Mouse (Mus musculus) left cerebral cortex, postnatal 10 days (tissue): Measurements from ENCODE around the gene Islr2. TPM values are rescaled to one million over a fixed set of nuclear protein-coding genes. Genes with fewer than 3 reads are reported as not detected.

ENCODE experiments used
- DNase-seq, 2 experiments: peaks; one replicate each; pipeline ENCODE4 v3.0.0; 2021 to 2022; ENCODE audit warnings: low spot score in 2 of 2, mixed read lengths in 1 of 2; ENCODE audit errors: extremely low spot score in 1 of 2
- intact Hi-C: fragments of 180-260 bp; cut with DNase I; formaldehyde crosslinking; loops from one replicate; pipeline ENCODE4 v1.15.1; 2025
- microRNA-seq: library from miRNA; unstranded; fragments of <30 nt; microRNA quantifications from one replicate; pipeline ENCODE4 v1.2.0, GENCODE M21; 2022
- total RNA-seq, 2 experiments: library from RNA; stranded (reverse); gene quantifications; 2 replicates each; pipeline ENCODE4 v1.2.3; 2021

Islr2 gene
- total RNA-seq, 2 experiments from 2014 or later = 130 to 138 TPM

DNA sequence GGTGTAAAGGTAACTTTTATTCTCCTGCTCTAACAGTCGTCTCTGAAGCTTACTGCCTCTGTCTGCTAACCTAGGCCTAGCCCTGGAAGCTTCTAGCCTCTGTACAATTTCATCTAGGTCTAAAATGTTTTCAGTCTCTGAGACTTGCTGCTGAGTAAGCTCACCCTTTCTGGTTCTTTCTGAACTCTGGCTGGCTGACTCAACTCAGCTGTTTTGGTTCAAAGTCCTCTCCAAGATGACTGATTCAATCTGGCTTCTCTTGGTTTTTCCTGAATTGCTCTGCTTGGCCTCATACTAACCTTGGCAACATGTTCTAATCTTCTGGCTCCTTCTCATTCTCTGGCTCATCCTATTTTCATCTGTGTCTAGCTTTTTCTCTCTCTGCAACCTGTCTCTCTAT, 38.3 kb downstream of the Islr2 start:
- intact Hi-C loops = no loop called here
- no peak for DNase-seq

DNA sequence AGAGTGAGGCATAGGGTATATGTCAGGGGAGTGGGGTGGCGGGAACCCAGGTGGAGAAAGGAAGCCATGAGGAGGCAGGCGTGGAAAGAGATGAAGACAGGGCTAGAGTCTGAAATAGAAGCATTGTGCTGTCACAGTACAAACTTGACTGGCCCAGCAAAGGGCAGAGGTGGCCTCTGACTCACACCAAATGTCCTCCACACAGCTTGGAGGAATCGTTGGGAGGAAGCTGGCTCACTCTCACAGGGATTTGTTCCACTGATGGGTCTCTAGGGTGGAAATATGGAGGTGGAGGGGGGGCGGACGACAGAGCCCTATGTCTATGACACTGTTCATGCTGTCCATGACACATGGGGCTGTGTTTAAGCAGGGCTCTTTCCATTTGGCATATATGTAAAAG, 41.0 kb downstream of the Islr2 start:
- no peak for DNase-seq
- intact Hi-C loops = no loop called here

DNA sequence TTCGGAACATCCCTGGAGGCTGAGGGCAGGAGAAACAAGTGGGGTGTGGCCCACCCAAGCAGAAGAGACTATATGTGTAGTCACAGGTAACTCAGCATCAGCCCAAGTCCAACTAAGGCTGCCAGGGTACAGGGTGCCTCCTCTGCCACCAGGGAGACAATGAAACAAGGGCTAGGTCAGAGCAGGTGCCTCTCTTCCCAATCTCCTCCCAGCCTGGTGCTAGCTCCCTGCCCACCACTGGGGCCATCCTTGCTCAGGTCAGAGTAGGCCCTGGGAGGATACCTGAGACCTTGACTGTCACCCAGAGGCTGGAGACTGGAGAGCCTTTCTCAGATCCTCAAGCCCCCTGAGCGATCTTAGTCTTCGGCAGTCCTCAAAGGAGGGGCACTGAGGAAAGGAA, 41.9 kb downstream of the Islr2 start:
- DNase-seq = no peak
- intact Hi-C loops = no loop called here

DNA sequence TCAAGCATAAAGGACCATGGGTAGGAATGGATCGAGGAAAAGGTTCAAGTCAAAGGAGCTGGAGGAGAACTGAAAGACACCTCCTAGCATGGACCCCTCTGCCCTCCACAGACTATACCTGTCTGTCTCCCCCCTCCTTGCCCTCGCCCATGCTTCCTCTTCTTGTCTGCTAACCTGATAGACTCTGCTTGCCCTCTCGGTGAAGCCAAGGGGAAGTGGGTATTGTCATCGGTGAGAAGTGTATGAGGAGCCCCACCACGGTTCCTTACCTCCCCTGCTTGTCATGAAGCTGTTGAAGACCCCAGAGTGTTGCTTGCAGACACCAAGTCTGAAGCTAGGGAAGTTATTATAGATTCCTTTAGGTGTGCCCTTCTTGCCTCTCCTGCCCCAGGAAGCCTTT, 43.8 kb downstream of the Islr2 start:
- intact Hi-C loops = no loop called here
- no peak for DNase-seq

DNA sequence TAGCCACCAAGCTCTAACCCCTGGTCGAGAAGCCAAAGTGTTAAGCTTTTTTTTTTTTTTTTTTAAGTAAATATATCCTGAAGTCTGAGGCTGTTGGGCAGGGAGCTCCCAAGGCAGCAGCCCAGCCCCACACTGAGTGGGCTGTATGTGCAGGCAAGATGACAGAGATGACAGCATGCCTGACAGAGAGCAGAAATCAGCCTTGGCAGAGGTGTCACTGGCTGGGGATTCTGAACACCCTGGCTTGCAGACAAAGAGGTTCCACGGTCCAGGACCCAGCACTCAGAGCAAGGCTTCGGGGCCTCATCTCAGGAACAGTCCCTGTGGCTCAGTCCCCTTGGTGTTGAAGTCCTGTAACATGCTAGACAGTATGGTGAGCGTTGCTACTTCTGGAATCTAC, 44.3 kb downstream of the Islr2 start:
- DNase-seq = no peak
- intact Hi-C loops = no loop called here

DNA sequence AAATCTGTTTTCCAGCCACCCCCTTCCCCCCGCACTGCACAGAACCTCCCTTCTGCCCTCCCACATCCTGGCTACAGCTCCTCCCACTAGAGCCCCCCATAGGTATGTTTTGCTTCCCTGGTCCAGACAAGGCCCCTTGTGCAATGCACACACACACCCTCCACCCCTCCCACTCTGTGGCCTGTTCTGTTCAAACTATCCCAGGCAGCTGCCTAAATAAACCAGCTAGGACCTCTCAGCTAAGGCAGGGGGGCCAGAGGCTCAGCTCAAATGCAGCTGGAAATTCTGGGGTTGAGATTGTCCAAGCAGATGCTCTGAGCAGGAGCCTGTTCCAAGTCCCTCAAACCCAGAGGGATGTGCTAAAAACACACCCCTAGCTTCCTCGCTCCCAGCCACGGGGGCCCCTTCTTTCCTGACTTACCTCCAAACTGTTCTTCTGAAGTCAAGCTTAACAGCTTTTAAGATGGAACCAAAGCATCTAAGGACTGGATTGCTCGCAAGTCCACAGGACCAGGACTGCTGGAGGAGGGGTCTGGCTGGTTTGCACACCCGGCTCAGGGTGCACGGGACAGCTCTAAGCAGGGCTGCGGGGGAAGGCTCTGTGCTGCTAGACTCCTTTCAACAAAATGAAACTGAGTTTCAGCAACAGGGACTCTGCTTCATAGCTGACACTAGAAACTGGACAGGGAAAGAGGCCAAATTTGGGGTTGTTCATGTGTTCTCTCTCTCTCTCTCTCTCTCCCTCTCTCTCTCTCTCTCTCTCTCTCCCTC, 45.4 kb downstream of the Islr2 start:
- intact Hi-C loops = no loop called here
- DNase-seq = peak in 1 of 2 experiments; percentile 73

DNA sequence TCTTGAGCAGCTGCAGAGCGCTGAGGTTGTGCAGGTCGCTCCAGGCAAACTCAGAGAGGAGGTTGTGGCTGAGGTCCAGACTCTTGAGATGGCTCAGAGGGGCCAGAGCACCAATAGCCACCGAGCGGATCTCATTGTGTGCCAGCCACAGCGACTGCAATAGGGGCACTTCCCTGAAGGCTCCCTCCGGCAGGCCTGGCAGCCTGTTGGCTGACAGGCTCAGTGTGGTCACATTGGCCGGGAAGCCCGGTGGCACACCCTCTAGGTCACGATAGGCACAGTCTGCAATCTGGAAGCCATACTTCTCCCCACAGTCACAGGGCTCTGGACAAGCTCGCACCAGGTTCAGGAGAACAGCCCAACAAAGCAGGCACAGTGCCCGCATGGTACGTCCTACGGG, 46.3 kb downstream of the Islr2 start:
- intact Hi-C loops = no loop called here
- DNase-seq = no peak

DNA sequence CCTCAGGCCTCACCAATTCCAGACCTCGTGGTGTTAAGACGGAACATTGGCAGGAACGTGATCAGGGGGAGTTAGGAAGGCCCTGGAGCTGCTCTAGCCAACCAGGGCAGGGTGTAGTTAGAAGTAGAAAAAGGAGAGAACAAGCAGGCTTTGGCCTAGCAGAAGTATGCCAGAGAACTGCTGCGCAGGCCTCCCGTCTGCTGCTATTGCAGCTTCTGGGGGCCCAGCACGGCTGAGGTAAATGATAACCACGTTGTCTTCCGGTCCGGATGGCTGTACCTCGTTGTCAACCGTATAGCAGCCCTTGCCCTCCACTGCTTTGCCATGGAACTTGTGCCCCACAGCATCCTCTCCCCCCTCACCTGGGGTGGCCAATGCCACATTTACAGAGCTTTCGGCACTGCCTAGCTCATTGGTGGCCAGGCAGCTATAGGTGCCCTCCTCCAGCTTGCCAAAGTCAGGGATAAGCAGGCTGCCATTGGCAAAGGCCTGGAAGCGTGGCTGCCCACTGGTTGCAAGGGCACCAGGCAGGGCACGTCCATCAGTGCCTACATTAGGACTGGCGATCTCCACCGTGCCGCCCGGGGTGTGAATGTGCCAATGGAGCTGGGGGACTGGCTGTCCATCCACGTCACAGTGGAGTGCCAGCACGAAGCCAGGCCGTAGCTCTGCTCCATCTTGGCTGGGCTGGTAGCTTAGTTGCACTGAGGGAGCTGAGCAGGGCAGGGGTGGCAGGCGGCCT, 47.1 kb downstream of the Islr2 start:
- intact Hi-C loops = no loop called here
- DNase-seq = no peak

DNA sequence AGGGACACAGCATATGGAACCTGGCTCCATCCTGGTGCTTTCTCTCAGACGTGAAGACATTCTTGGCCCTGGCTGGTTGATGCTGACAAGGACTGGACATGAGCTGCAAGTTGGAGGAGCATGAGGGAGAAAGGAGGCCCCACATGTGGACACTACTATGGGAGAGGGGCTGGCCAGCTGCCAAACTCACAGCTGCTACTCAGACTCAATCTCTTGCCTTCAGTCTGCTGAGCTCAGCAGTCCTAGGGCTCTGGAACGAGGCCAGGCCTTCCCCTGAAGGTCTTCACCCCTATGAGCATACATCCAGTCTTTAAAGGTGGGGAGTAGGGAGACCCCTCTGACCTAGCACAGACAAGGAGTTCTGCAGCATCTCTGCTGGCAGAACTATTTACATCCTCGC, 48.8 kb downstream of the Islr2 start:
- peak in 1 of 2 experiments; percentile 86 for DNase-seq

DNA sequence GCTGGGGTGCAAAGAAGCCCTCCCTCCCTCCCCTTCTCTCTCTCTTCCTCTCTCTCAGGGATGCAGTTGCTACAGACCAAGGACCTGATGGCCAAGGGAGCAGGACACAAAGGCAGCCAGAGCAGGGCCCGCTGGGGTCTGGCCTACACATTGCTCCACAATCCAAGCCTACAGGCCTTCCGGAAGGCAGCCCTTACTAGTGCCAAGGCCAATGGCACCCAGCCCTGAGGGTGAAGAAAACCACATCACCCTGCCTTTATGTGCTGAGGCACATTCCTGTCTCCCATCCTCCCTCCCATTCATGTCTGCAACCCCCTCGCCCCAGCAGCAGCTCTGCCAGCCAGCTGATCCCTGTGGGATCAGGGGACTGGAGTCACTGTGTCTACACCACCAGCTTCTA, 51.0 kb downstream of the Islr2 start:
- DNase-seq = no peak
- intact Hi-C loops = no loop called here

More for the DNA sequence above, 48.8 kb downstream of the Islr2 start:
- intact Hi-C loops = no loop called here

DNA sequence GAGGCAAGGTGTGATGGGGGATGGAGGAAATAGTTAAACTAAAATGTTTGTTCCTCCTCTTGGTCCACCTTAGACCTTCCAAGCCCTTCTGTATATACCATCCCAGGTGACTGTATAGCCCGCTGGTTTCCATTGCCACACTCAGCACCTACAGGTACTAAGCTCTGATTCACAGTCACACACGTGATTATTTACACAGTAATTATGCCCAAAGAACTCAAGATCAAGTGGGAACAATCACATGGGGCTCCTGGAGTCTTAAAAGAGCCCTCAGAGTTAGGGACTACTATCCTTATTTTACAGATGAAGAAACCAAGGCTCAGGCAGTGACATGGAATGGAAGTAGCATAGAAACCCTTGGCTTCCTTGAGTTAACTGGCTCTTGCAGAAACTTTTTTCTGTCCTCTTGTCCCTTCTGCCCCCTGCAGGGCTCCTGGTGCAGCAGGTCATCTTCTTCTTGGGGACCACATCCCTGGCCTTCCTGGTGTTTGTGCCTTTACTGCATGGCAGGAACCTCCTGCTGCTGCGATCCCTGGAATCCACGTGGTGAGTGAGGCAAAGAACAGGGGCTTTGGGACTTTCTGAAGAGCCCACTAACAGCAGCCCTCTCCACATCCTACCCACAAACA, 53.3 kb downstream of the Islr2 start:
- intact Hi-C loops = no loop called here
- no peak for DNase-seq

DNA sequence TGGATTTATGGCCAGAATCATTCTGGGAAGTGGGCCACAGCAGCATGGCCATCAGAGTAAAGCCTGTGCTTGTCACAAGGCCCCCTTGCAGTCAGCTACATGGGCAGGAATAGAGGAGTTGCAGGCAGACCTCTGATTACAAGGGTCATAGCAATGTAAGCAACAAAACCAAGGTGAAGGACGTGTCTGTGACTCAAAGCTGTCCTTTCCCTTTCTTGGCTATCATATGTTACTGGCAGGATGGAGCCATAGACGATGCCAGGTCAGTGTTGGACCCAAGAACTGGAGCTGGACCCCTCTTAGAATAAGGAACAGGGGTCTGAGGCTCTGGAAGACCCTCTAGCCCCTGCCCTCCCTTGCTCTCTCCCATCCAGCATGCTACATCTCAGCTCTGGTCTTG, 55.3 kb downstream of the Islr2 start:
- no peak for DNase-seq
- intact Hi-C loops = no loop called here

Small RNAs within 50 kb of the gene (microRNA-seq; reads per million reads assigned to microRNA genes)
- gene Mir6385 = not detected

Other genes with a start within 250 kb of the Islr2 start
- 1 to 10 TPM; 2.4 to 3.4 TPM for gene Cyp11a1, start 197.9 kb downstream of the Islr2 start, total RNA-seq
- 10 to 100 TPM in 1 of 2 experiments, 1 to 10 TPM in 1; 10.0 to 10.9 TPM for gene Stra6, start 140.5 kb downstream of the Islr2 start, total RNA-seq
- gene Ccdc33, start 85.5 kb downstream of the Islr2 start, total RNA-seq = under 1 TPM; 0.43 to 0.47 TPM
- gene Islr, start within 50 bp of the Islr2 start, total RNA-seq = 10 to 100 TPM; 14.0 to 14.3 TPM
- gene Pml, start 45.5 kb upstream of the Islr2 start, total RNA-seq = 10 to 100 TPM; 13.3 to 14.5 TPM
- 10 to 100 TPM; 89.0 to 93.1 TPM for gene Stoml1, start 48.8 kb upstream of the Islr2 start, total RNA-seq
- 1 to 10 TPM; 3.5 to 3.9 TPM for gene Loxl1, start 108.9 kb upstream of the Islr2 start, total RNA-seq
- not detected for gene Tbc1d21, start 166.1 kb upstream of the Islr2 start, total RNA-seq